Mouse (Mus musculus) liver, adult (tissue): ENCODE measurements around the gene Gm20388.

Experiments used
- GATA4 ChIP-seq: IDR thresholded peaks from 2 replicates; pipeline ENCODE4 v1.6.1; 2014; ENCODE audit warnings: mild to moderate bottlenecking, low read length; ENCODE audit not compliant: insufficient replicate concordance

The Gm20388 gene

GRCm38 (mm10) chr8:120009284-120009683, 98.6 kb downstream of the Gm20388 start:
- TF ChIP-seq GATA4, result no peak

DNA sequence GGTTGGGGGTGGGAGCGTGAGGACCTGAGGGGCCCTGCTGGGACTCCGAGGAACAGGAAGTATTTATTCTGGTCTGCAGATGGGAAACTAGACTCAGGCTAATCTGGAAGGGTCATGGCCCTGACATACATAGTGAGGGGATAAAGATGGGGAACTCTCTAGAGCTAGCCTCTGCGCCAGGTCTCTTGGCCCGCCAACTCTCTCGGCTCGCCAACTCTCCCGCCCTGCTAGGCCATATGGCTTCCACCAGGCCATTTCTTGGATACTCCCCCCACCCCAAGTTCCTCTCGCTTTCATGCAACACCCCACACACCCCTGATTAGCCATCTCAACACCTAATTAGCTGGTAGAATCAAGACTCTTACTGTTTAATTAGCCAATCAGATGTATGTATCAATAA, 101.8 kb downstream of the Gm20388 start:
- no peak for TF ChIP-seq GATA4

DNA sequence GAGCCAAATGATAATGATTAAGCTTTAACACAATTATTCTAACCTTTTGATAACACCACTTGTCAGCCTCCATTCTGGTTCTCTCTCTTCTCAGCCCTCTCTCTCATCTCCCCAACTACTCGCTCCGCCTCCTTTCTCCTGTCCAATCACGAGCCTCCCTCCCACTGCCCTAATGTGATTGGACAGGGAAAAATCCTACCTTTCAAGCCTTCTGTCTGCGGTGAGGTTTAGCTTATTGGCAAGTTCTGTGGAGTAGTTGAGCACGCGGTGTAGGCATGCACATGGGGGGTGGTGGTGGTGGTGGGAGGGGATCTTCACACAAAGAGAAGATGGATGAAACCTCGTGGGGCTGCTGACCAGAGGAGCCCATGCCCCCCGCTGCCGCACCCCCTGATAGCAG, 102.3 kb downstream of the Gm20388 start:
- TF ChIP-seq GATA4, result no peak

GRCm38 (mm10) chr8:120014267-120015023, 103.8 kb downstream of the Gm20388 start:
- no peak for TF ChIP-seq GATA4

DNA sequence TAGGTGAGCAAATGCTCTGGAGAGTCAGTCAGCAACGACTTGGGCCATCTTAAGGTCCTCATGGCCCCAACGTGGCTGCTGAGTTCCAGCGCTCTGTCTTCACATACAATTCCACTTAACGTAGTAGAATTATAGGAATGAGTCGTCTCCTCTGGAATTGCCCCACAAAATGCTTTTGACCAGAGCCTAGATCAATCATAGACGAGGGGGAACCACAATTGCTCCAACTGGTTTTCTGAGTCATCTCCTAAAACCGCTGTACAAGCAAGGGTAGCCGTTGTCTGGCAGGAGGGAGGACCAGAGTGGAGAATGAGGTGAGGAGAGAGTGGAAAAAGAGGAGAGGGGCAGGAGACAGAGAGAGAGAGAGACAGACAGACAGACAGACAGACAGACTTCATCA, 105.3 kb downstream of the Gm20388 start:
- TF ChIP-seq GATA4, result no peak

- no peak for TF ChIP-seq GATA4
Observed at GRCm38 (mm10) chr8:120016424-120016823, 105.8 kb downstream of the Gm20388 start.

- no peak for TF ChIP-seq GATA4
Observed at GRCm38 (mm10) chr8:120017349-120017748, 106.7 kb downstream of the Gm20388 start.

DNA sequence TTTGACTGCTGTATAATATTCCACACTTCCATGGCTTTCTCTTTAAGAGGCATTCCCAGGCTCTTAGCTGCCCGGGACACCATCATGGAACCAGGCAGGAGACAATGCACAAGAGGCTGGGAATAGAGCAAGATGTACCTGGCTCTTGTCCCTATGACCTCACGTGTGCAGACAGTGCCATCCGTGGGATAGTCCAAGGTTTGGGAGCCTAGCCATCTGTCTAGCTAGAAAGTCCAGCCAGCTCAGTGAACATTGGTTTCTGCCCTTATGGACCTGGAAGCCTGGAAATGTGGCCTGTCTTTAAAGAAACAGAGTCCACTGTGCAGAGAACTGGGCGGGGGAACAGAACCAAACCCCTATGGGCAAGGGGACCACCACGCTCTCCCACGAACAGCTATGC, 107.1 kb downstream of the Gm20388 start:
- TF ChIP-seq GATA4, result no peak

DNA sequence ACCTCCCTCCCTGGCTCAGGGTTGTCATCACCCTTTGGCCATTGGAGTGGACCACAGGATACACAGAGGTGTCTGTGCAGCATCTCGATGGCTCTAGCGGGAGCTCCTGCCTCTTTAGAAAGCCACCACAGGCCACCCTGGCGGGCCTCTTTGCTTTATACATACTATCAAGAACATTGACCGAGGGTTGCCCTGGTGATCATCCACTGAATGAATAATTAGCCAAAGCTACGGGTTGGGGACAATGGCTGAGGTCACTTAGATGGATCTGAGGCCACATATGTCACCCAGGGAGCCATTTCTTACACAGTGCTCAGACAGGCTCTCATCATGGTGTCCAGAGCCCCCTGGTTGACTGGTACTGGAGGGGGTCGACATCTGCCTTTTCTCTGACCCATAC, 107.7 kb downstream of the Gm20388 start:
- no peak for TF ChIP-seq GATA4

- TF ChIP-seq GATA4, result no peak
Observed at GRCm38 (mm10) chr8:120019297-120019696, 108.7 kb downstream of the Gm20388 start.

GRCm38 (mm10) chr8:120020298-120020697, 109.7 kb downstream of the Gm20388 start:
- TF ChIP-seq GATA4, result no peak

DNA sequence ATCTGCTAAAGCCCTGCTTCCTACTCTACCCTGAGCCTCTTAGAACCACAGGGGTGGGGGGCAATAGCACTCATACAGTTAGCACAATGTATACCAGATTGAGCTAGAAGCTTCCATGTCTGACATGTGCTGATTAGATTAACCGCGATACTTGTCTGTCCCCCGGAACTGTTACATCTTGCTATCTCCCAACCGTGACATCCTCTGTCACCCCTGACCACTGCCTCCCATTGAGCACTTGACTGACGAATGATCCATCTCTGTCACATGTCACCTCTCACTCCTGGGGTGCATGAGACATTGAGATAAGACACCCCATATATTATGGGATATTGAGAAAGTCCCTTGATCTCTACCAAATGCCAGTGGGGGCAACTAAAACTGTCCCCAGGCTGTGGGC, 115.6 kb downstream of the Gm20388 start:
- no peak for TF ChIP-seq GATA4

DNA sequence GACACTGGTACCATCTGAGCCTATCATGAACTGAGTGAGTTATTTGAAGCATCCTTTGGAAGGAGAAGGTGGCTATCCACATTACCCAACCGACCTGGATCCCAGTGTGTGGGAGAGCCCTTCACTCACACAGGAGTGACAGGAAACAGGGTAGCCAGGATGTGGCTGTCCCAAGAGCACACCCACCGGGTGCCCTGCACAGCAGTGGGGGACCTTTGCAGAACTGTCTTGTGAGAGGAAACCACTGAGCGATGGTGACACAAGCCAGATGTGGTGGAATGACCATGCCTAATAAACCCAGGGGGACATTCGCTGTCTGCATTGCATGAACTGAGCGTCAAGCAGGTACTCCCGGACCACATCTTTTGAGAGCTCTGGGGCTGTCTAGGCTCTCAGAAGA, 116.3 kb downstream of the Gm20388 start:
- no peak for TF ChIP-seq GATA4

- no peak for TF ChIP-seq GATA4
Observed at GRCm38 (mm10) chr8:120030447-120030846, 119.8 kb downstream of the Gm20388 start.

DNA sequence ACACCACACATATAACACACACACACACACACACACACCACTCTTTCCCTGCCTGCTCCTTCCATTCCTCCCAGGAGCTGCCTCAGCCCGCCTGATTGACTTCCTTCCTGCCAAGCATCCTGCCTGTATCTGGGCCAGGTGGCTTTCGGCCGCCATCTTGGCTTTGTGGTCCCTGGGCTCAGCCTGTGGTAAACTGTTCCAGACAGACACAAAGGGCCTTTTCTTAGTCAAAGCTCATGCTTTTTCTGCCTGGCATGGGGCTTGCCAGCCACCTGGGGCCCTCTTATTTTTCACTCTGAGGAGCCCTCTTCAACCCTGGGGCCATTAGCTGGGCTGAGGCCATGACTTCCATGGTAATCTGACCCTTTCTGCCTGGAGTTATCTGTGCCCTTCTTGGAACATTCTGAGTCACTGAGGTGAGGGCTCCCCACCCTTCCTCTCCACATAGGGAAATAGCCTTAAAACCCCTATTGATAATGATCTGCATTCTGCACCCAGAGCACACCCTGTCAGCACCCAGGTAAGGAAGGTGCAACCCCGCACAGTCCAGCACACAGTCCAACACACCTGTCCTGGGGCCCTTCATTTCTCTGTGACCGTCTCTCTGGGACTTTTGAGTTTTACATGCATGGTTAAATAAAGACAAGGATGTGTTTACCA, 122.0 kb downstream of the Gm20388 start:
- TF ChIP-seq GATA4, result no peak

GRCm38 (mm10) chr8:120034471-120034870, 123.8 kb downstream of the Gm20388 start:
- TF ChIP-seq GATA4, result no peak

DNA sequence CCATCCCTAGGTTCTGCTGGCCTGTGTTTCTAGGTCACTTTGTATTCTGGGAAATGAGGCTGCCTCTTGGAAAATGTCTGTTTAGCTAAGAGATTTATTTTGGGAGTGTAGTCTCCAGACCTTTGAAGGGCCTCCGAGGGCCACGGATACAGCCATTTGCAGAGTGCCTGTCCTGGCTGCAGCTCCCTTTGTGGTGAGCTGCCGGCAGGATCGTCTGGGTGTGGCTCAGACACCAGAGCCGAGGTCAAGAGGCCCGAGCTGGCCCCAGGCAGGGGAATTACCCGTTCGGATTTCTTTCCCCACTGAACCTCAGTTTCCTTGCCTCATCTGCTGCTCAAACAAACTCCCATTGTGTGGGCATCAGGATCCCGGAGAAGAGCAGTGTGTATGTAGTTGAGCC, 125.5 kb downstream of the Gm20388 start:
- no peak for TF ChIP-seq GATA4

GRCm38 (mm10) chr8:120036578-120036977, 125.9 kb downstream of the Gm20388 start:
- no peak for TF ChIP-seq GATA4
